Mouse (Mus musculus) cerebellum, adult 8-10 months (tissue): ENCODE measurements around the gene Csf2rb.
"Not testable (repeated sequence)": the region's sequence is repeated elsewhere in the genome, so short reads cannot be mapped to it uniquely, and the experiment has no call there.

Source experiments
- DNase-seq: peaks from one replicate; pipeline ENCODE4 v3.0.0; 2022

Gene Csf2rb

DNA sequence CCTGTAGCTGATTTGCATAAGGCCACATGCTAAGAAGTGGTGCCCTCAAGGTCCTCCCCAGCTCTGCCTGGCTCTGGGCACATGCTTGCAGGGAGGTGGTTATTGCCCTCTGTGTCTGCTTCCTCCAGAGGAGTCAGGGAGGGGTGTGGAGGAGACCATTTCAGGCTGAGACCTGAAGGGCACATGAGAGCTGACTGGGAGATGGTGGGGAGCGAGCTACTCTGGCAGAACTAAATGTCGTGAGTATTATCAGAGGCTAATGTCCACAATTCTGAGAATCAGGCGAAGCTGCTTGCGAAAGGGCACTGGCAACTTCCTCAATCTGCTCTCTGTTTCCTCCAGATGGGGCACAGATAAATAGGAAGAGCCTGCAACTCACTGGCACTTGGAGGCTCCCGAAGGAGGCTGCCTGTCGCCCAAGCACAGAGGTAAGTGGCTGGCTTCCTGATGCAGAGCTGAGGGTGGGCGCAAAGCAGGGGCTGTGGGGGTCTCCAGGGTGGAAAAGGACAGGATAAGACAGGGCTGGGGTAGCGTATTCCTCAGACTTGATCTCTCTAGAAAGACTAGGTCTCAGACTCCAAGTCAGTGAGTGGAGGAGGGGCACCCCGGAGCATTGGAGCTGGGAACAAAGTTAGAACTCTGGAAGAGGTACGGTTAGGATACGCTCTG lies at the start of gene Csf2rb:
Gene Csf2rb (plus strand): TSS at position 82 of the 669 bp plus-strand sequence.
- no peak for DNase-seq

DNA sequence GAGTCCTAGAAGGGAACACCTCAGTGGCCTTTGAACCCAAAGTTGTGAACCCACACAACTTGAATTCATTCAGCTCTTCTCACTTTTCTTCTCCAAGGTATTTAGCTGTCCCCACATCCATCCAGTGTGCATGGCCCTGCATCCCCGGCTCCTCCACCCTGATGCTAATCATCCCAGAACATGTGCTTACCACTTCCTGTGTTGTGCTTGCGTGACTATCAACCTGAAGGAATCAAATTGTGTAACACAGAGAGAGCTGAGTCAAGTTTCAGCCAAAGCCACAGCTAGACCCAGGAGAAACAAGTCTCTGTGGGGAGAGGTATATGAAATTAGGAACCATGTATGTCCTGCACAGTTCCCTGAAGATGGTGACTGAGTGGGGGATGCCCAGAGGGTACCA lies 47.2 kb upstream of the Csf2rb start:
- DNase-seq, result no peak

DNA sequence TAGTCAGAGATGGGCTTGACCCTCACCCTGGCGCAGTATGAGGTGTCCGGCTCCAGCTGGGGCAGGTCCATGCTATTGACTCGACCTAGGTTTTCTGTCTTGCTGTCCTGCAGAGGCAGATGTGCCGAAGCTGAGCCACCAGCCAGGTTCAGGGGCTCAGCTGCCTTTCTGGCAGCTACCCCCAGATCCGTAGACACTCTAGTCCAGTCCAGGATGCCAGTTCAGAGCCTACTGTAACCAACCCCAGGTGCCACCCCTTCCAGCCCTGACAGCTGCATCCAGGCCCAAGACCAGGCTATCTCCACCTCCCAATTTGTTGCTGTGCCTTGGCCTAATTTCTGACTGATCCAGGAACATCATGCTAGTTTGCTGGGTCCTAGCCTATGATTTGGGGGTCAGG lies 37.6 kb upstream of the Csf2rb start:
- no peak for DNase-seq

DNA sequence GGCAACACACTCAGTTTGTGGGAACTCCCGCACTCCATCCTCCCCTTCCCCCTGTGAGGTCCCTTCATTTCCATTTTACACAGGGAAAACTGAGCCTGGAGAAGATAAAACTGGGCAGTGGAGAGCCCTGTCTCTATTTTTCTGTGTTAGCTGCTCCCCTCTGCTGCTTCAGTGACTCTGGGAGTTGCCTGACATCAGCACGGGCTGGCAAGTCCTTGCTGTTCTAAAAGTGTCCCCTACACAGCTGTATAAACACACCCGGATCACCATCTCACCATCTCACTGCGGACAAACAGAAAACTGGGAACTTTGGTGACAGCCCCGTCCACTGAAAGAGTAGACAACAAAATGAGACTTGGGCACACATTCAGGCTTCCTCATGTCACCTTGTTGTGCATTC lies 35.8 kb upstream of the Csf2rb start:
- not testable (repeated sequence) for DNase-seq

DNA sequence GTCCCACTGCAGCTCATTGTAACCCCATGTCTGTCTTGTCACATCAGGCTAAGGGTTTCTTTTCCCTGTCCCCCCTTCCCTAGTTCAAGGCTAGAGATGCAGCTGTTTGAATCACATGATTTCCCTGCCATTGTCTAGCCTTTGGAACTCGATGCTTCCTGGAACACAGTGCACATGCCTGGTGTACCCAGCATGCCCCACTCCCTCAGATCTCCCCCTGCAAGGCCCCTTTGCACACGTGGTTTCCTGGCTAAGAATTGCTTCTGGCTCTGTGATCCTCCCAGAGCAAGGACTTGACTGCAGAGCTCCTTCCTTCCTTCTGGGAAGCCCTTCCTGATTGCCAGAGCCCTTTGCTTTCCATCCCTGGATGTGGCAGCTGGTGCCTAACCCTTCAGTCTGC lies 32.3 kb upstream of the Csf2rb start:
- DNase-seq, result not testable (repeated sequence)

DNA sequence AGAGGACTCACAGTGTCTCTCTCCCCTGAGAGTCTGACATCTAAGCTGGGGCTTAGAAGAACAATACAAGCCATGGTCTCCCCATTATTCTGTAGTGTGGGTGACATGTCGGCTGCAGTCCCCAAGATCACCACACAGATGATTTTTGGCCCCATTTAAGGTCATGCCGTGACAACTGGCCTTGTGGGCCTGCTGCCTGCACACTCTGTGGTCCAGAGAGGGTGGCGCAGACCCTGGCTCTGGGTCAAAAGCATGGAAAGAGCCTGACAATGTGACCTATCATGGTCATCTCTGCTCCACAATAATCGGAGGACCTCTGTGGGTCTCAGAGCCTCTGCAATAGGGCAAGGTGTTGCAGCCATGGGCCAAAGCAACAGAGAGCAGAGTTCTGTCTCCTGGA lies 31.8 kb upstream of the Csf2rb start:
- DNase-seq, result no peak

DNA sequence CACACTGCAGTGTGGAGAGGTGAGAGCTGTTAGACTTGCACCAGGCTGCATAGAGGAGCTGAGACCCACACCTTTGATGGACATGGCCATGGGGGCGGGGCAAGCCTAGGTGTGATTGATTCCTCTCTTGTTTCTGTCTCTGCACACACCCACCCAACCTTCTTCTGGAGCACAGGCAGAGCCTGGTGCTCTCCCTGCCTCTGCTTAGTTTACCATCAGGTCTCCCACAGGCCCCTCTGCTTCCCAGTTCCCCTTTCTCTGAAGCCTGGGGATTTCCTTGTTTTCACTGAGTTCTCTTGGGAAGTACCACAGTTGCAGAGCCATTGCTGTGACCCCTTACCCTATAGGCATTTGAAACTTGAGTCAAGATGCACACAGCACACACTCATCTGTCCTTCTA lies 27.0 kb upstream of the Csf2rb start:
- DNase-seq, result no peak

DNA sequence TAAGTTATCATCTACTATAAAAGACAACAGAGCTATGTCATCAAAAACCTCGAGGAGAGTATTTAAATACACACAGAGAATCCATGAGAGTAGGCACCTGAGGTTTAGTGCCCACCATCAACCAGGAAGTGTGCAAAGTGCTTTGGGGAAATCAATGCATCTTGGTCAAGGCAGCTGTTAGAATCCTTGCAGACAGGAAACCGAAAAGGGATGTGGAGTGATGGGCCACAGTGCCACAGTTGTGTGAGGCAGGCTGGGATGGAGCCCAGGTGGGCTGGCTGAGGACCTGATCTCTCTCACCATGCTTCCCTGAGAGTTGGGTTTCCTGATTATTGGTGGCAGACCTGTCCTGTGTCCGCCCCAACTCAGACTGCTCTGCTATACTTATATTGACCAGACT lies 25.9 kb upstream of the Csf2rb start:
- DNase-seq, result no peak

DNA sequence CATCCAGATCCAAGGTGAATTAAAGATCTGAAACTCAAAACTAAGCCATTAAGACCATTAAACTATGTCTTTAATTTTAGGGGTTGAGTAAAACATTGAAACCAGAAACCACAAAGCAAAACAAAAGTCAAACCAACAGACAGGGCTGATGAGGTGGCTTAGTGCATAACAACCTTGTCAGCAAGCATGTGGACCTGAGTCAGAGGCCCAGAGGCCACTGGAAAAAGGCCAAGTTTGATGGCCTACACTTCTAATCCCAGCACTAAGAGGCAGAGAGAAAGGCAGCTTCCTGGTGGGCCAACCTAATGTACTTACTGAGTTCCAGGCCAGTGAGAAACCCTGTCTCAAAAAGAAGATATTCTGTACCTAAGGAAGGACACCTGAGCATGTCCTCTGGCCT lies 24.8 kb upstream of the Csf2rb start:
- no peak for DNase-seq

DNA sequence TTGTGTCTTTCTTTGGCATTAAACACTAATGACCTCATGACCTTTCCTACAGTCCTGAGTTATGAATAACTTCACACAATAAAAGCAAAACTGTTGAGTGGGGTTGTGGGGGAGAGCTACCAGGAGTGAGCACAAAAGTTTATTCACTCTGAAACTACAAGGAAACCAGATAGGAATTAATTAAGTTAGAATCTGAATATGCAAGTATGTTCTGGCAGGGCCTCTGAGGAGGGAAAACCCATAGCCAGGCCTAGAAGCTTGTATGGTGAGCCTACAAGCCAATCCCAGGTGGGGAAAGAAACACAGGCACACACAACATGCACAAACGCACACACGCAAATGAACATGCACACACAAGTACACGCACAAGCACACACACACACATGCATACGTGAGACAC lies 22.8 kb upstream of the Csf2rb start:
- no peak for DNase-seq

DNA sequence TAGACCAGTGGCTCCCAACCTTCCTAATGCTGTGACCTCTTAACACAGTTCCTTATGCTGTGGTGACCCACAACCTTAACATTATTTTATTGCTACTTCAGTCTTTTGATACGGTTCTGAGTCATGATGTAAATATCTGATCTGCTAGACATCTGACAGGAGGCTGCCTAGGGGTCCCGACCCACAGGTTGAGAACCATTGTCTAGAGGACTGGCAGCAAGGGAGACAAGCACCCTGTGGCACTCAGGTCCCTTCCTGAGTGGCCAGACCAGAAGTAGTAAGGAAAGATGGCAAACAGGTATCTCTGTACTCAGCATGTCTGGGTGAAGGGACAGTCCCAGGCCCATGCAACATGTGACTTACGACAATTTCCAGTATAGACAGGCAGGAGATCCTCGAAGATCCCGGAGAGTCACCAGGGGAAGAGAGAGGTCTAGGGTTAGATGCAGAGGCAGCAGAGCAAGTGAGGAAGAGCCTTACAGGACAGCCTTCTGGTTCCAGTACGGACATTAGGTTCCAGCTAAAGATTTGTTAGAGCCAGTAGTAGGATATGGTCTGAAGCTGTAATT lies 21.8 kb upstream of the Csf2rb start:
- no peak for DNase-seq

DNA sequence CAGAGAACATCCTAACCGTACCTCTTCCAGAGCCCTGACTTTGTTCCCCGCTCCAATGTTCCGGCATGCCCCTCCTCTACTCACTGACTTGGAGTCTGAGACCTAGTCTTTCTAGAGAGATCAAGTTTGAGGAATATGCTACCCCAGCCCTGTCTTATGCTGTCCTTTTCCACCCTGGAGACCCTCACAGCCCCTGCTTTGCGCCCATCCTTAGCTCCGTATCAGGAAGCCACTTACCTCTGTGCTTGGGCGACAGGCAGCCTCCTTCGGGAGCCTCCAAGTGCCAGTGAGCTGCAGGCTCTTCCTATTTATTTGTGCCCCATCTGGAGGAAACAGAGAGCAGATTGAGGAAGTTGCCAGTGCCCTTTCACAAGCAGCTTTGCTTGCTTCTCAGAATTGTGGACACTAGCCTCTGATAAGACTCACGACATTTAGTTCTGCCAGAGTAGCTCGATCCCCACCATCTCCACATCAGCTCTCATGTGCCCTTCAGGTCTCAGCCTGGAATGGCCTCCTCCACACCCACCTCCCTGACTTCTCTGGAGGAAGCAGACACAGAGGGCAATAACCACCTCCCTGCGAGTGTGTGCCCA lies 20.1 kb upstream of the Csf2rb start, which contains the start of gene Csf2rb2:
Gene Csf2rb2 (minus strand): TSS at position 381 of the 593 bp plus-strand sequence.
- no peak for DNase-seq

DNA sequence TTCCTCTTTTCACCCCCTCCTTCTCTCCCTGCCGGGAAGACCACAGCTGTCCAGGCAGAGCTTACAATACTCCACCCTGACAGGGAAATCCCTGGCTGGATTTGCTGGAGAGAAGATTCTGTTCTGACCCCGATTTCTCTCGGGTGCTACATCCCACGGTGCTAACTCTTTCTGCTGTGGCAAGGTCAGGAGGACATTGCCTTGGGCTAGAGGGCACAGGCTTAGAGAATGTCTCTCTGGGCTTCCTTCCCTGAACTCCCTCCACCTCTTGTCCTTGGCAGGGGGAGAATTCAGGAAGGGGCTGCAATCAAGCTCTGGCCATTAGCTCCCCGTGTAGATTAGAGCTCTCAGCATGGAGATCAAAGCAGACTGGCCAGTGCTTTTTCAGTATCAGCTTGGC lies 15.7 kb upstream of the Csf2rb start:
- DNase-seq, result no peak

DNA sequence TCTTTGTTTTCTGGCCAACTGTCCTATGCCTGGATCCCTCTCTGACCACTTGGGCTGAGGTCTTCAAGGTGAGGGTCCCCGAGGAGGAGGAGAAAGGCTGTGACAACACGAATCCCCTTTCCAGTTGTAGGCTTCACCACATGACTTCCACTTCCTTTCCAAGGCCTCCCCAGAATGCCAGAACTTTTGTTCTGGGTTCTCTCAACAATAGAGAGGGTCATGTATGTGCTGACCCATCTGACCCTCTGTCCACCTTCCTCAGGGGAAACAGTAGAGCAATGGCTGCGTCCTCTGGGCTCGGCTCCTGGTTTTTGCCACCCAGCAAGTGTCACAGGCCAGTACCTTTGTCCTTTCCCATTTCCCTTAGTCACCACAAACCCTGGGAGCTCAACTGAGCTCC lies 14.6 kb upstream of the Csf2rb start:
- DNase-seq, result no peak

DNA sequence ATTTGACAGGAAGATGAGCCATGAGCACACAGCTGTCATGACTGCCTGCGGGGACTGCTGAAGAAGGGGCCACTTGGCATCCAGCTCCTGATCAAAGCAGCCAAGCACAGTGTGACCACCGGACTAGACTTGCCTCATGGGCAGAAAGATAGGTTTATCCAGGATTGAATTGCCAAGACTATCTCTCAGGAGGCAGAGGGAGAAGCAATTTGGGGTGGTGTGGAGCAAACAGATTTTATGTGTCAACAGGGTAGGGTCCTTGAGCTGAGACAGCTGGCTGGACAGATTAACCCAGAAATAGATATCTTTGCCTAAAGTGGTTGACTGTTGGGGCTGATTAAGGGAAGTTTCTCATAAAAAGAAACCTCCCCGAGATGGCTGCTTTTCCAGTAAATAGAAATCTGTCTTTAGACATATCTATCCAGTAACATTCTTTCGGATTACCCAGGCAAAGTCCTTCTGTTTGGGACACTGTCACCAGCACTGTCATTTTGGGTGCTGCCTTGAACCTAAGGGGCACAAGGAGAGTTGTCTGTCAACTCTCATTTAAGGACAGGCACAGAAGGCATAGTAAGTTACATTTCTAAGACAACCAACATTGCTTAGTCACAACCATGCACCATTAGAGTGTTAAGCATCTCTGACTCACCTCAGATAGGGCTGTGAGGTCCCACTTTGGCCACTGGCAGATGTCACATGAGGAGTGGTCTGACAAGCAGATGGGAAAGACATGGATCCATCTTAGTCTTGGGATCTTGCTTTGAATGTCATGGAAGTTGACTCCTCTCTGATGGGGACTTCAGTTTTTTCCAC lies 12.9 kb upstream of the Csf2rb start:
- DNase-seq, result not testable (repeated sequence)

DNA sequence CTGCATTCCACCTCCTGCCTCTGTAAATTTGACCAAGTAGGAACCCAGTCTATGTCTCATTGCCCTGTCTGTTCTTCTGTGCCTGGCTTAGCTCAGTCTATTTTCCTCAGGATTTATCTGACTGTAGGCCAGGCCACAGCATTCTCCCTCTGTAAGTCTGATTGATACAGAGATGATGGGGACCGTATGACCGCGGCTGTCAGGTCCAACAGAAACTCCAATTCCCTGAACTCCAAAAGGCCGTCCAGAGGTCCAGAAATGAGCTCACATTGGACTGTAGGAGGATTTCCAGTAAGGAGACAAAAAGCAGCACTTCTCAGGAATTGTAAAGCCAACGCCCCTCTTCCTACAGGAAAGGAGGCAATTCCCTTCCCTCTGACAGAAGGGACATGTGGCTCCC lies 11.9 kb upstream of the Csf2rb start:
- DNase-seq, result not testable (repeated sequence)

DNA sequence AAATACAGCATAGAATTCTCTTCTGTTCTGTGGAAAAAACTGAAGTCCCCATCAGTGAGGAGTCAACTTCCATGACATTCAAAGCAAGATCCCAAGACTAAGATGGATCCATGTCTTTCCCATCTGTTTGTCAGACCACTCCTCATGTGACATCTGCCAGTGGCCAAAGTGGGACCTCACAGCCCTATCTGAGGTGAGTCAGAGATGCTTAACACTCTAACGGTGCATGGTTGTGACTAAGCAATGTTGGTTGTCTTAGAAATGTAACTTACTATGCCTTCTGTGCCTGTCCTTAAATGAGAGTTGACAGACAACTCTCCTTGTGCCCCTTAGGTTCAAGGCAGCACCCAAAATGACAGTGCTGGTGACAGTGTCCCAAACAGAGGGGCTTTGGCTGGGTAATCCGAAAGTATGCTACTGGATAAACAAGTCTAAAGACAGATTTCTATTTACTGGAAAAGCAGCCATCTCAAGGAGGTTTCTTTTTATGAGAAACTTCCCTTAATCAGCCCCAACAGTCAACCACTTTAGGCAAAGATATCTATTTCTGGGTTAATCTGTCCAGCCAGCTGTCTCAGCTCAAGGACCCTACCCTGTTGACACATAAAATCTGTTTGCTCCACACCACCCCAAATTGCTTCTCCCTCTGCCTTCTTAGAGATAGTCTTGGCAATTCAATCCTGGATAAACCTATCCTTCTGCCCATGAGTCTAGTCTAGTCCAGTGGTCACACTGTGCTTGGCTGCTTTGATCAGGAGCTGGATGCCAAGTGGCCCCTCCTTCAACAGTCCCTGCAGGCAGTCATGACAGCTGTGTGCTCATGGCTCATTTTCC lies 7.0 kb upstream of the Csf2rb start:
- not testable (repeated sequence) for DNase-seq

DNA sequence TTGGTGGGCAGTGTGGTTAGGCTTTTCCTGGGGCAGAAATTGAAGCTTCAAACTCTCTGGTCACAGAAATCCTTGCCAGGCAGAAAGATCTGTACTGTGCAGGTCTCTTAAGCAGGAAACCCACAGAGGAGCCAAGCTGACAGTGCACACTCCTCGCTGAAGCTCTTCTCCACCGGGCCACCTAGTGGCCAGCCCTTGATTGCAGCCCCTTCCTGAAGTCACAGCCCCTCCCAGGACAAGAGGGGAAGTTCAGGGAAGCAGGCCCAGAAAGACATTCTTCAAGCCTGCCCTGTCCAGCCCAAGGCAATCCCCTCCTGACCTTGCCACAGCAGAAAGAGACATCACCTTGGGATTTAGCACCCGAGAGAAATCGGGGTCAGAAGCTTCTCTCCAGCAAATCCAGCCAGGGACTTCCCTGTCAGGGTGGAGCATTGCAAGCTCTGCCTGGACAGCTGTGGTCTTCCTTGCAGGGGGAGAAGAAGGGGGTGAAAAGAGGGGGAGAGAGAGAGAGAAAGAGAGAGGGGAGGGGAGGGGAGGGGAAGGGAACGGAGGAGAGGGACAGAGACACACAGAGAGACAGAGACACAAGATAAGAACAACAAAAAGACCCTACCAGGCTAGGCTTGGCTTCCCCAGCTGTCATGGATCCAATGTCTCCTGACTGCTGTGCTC lies 4.6 kb upstream of the Csf2rb start:
- DNase-seq, result peak; percentile 16

DNA sequence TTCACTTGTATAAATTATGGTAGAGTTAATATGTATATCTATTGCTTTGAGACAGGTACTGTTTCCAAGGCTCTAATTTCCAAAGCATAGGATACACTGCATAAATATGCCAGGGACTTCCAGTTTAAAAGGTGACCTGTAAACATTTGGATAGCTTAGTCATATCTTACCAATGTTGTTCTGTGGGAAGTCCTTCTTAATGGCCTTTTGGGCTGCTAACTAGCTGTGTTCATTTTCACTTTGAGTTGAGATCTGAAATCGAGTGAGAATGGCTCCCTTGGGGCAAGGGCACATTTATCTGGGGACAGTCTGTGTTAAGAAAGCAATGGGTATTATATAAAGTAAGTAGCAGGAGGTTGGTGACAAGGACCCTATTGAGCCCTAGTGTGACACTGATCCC lies 2.2 kb upstream of the Csf2rb start:
- no peak for DNase-seq

DNA sequence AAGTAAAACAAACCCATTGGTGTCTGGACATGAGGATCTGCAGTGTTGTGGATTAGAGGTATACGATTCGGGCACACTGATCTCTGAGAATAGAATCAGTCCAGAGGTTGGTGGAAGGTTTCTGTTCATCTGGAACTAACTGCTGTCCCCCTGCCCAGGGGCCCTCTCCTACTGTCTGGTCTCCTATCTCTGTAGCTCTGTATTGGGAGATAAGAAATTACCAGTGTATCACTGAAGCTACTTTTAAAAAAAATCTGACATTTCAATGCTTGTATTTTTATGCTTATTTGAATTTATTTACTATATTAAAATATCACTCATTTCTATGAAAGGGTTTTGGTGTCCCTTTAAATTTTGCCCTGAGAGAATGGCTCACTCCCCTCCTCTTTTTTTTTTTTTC lies 1.3 kb upstream of the Csf2rb start:
- DNase-seq, result no peak

DNA sequence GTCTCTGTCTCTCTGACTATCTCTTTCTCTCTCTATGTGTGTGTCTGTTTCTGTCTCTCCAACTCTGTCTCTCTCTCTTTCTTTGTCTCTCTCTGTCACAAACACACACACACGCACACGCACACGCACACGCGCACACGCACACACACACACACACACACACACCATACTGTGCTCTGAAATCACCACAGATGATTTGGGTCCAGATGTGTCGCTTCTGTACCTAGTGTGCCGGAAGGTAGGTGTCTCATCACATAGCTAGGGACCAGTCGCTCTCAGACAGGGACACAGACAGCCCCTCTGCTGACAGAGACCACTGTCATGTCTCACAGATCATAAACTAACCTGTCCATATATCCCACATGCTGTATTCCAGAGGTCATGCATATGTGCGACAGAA lies 1.2 kb downstream of the Csf2rb start:
- DNase-seq, result no peak

DNA sequence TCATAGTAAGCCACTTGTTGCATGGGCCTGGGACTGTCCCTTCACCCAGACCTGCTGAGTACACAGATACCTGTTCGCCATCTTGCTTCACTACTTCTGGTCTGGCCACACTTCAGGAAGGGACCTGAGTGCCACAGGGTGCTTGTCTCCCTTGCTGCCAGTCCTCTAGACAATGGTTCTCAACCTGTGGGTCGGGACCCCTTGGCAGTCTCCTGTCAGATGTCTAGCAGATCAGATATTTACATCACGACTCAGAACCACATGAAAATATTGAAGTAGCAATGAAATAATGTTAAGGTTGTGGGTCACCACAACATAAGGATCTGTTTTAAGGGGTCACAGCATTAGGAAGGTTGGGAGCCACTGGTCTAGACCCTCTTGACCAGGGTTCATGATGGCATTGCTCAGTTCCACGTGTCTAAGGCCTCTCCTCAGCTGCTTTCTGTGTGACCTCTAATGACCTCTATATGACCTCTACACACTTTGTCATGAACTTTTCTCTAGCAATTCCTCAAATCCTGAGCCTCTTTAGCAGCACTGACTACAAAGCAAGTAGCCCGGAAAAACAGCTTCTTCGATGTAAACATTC lies 2.3 kb downstream of the Csf2rb start:
- not testable (repeated sequence) for DNase-seq
